Mouse (Mus musculus): ENCODE measurements around the gene Myl7.
"Not testable (repeated sequence)": the region's sequence is repeated elsewhere in the genome, so short reads cannot be mapped to it uniquely, and the experiment has no call there.

Gene Myl7

DNA sequence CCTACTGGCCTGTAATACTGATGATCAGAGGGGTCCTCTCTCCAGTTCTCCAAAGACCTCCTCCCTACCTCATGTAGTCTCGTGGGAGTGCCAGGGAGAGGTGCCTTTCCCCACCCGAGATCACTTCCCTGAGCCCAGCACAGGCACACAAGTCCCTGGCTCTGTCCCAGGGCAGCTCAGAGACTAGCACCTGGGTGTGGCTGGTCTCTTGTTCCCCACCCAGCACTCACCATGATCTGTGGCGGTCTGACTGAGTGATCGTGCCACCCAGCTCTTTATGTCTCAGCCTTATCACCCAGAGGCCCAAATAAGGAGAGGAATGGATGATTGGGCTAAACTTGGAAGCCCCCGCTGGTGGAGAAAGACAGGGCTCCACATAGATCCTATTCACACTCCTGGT is at the start of gene Myl7:
Gene Myl7, minus strand, starts transcription at position 252 of the 400 bp plus-strand sequence.
- no peak for DNase-seq

DNA sequence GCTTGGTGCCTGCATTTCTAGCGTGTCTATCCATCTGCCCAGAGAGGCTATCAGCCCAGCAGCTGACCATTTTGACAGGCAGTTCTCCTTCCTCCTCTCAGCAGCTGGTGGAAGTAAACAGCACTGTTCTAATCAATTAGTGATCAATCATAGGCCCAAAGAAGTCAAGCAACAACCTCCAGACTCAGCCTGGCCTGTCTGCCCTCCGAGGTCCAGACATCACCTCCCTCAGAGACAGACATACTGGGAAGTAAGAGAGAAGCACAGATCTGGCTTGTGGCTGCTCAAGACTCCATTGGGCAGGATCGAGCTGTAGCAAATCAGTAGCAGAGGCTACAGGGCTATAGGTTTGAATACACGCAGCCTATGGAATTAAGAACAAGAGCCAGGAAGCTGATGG is 49.2 kb upstream of the Myl7 start:
- DNase-seq, result no peak

DNA sequence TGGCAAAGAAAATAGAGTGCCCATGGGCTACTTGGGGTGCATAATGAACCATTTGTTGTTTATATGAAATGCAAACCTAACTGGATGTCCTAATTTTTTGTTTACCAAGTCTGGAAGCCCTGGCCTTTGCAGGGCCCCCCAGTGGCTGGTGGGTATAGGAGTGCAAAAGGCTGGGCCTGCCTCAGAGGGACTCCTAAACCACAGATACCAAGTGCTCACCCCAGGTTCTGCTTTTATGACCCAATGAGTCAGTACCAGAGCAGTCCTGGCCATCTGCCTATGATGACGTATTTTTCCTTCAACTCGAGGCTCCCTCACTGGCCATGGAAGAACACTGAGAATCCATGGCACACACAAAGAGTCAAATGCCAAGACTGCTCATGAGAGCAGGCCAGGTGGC is 46.5 kb upstream of the Myl7 start:
- DNase-seq, result no peak

DNA sequence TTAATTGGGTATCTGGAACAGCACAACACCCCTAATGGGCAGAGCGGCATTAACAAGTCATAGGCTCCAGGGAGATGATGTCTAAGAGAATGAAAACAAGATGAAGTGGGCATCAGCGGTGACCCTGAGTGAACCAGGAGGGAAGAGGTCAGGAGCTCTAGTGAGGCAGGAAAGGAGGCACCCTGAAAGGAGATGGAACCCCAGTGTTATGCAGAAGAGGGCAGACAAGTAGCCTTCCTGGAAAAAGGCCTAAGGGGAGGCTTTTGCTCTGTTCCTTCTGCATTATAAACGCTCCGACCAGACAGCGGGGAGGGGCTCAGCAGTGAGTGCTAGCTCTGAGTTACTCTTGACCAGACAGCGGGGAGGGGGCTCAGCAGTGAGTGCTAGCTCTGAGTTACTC is 44.4 kb upstream of the Myl7 start:
- no peak for DNase-seq

DNA sequence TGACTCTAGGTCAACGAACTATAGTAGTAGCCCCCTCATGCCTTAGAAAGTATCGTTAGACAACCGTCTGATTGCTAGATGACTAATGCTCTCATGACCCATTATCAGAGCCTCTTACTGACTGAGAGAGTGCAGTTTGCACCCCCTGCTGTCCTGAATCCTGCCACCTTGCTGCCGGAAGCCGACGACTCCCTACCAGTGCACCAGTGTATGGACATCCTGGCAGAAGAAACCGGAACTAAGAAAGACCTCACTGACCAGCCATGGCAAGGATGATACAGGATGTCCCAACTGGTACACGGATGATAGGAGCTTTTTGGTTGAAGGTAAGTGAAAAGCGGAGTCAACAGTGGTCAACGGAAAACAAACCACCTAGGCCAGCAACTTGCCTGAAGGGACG is 35.9 kb upstream of the Myl7 start:
- not testable (repeated sequence) for DNase-seq

DNA sequence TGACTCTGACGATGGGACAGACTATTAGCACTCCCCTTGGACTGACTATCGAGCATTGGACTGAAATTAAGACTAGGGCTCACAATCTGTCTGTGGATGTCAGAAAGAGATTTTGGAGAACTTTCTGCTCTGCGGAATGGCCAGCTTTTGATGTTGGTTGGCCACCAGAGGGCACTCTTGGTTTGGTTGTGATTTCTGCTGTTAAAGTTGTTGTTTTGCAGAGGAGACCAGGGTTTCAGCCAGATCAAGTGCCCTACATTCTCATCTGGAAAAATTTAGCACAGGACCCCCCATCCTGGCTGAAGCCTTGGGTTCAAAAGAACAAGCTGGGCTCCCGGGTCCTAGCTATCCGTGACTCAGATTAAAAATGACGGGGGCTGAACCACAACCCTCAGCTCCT is 33.4 kb upstream of the Myl7 start:
- peak in 1 of 2 experiments; percentile 65 for DNase-seq

DNA sequence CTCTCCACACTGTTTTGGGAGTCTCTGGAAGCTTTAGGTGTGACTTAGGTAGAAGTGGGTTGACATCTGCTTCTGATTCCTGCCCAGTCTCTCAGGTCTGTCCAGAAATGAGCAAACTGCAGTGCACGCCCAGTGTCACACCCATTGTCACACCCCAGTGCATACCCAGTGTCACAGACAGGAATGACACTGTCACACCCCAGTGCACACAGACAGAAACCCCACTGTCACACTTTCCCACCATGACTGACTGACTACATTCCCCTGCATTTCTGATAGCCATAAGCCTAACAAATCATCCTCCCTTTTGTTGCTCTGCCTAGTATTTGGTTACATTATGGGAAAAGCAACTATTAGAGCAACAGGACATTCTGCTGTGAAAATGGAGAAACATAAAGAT is 32.0 kb upstream of the Myl7 start:
- no peak for DNase-seq

DNA sequence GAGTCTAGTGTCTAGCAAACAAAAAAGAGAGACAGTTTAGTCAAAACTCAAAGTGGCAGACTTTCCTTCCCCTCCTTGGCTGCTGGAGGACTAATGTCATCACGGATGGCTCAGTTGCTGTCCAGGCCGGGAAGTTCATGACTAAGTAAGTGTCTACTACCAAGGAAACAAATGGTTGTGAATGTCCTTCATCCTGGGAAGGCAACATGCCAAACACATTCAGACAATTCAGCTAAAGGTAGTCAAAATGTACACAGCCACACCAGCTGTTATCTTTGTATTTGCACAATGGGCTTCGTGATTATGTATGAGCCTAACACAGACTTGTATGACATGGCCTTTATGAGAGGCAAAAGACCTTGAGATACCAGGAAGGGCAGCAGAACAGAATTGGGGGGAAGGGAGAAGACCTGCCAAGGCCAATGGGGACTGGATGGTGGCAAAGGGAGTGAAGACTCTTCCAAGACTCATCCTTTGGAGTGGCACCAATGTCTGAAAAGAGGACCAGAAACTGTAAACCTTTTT is 28.2 kb upstream of the Myl7 start:
- no peak for DNase-seq

DNA sequence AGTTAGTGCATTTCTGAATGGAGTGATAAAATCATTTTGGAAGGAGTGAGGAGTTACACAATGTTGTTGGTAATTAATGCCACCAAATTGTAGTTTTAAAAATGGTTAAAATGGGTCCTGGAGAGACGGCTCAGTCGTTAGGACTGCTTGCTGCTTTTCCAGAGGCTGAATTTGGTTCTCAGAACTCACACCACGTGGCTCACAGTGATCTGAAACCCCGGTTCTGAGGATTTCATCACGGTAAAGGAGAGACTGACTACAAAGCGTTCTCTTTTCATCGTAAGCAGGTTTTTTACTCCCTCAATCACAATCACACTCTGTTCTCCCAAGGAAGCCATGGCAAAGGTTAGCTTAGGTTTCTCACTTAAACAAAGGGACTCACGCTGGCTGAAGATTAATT is 26.1 kb upstream of the Myl7 start:
- no peak for DNase-seq

DNA sequence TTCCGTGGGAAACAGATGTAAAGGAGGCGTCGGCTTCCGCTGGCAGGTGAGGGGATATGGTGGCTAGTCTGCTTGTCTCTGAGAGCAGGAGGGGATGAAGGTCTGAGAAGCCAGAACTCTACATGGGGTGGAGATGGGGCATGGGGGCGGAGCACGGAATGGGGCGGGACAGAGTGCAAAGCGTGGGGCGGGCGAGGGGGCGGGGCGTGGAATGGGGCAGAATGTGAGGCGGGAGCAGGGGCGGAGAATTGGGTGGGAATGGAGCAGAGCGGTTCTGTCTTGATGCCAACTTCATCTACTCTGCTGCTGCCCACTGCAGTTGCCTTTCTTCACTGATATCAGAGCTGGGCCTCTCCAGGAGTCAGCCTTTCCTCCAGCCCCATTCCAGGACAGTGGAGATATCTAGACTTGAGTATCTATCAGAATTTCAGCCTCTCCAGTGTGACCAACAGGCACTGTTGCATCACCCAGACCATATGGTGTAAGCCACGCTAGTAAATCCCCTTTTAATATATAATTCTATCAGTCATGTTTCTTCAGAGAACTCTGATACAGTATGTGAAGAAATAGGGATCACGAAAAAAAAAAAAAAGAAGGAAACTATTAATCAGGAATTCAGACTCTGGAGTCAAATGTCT is 21.9 kb upstream of the Myl7 start:
- peak in 1 of 2 experiments; percentile 44 for DNase-seq

DNA sequence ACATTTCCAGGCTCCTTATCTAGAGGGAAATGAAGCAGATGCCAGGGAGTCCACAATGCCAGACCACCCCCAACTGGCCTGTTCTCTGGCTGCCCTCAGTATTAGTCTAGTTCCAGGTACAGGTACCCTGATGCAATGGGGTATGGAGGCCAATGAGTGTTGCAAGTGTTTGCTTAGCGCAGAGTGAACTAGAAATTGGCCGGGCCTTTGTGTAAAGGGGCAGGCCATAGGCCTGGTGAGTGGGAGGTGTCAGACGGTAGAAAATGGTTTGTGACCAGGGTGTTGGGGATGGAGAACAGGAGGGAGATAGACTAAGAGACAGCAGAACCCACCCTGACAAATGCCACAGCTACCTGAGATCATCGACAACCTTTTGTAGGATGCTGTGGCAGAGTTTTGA is 21.0 kb upstream of the Myl7 start:
- DNase-seq, result no peak

DNA sequence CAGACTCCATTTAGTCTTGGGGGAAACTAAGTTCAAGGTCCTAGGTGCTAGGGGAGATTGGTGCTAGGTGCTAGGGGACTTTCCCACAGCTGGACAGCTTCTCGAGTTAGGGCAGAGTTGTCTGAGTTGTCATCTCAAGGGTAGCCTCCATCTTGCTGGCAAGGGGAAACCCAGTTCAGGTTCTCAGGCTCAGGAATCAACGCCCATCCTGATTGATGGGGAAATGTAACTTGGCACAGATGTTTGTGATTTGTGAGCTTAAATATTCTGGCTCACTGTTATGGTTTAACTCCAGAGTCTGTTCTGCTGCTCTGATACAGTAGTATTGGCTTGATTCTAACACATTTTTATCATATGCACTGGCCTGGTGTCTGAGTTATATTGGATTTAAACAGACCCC is 19.5 kb upstream of the Myl7 start:
- no peak for DNase-seq

DNA sequence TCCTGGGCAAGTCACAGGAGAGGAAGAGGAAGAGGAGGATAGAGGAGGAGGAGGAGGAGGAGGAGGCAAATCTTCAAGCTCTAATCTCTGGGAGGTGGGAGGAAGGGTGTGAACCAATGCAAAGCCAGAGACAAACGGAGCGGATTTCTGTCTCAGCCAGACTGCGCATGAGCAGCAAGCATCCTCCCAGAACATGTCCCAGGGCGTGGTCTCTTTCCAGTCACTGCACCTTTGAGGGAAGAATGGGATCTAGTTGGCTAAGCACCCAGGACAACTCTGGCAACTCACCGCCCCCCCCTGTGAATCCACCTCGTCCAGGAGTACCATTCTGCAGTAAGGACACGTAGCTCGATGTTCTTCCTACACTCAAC is 17.6 kb upstream of the Myl7 start:
- no peak for DNase-seq

DNA sequence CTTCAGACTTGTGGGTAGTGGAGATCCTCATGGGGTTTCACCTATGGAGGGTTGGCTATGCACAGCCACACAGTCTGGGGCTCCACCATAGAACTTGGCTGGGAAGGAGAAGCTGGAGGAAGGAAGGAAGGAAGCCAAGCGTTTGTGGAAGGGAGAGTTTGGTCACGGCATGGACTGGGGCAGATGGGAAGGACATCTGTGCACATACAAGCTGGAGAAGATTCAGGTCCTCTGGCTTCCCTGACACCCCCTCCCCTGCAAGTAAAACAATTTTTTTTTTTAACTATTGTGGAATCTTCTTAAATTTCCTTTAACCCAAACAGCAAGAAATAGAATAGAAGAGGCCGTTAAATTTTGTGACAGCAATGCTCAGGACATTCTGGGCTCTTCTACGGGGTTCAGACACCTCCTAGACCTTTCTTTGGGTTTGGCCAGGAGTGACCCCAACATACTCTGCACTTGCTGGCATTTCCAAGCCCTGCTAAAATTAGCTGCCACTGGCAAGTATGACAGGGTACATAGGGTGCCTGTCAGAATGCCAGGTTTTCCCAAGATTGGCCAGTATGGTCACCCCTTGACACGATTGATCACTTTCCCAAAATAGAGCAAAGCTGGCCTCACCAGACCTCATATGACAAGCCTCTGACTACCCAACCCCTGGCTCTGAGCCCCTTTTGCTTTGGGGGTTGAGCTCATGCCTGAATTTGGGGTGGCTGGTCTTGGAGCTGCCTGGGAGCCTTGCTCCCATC is 17.0 kb upstream of the Myl7 start:
- no peak for DNase-seq

DNA sequence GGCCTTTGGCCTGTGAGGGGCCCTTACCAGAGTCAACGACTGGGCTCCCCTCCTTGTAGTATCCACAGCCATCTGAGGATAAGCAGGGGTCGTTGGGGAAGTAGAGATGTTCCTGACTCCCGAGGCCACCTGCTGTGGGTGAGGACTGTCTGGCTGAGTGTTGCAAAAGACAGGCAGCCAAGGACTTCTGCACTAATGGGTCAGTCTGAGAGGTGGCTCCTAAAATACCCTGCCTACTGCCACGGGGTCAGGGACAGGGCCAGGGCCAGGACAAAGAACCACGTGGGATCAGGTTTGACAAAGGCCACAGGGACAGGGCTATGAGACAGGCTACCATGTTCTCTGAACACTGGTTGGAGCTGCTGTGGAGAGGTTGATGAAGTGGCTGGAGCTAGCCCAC is 16.4 kb upstream of the Myl7 start:
- DNase-seq, result no peak

DNA sequence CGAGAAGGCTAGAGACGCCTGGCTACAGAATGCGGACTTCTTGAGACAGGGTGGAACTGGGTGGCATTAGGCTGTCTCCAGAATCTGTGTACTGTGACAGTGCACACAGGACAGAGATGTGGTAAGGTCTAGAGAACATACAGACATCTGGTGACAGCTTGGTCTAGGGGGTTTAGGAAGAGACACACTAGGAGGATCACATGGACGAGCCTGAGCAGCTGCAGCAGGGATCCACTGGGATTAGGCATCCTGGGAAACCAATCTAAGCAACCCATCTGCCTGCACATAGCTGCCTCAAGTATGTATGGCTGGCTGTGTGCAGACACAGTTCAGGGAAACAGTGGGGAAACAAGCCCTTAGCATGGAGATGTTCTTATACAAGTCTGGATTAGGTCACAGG is 15.4 kb upstream of the Myl7 start:
- no peak for DNase-seq

DNA sequence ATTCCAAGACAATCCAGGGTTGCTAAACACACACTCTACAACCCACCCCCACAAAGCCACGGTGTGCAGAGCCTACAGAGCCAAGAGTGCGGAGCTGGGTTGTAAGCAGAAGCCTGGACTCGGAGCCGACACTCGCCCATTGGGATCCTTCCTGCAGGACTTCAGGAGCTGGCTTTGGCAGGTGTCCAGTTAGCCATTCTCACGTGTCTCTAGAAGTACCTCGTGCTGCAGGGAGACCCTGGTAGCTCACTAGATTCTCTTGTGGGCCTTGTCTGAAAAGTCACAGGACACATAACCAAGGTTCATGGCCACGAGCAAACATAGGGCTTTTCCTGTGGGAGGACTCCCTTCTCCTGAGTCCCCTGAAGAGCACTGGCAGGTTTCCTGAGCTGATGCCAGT is 14.7 kb upstream of the Myl7 start:
- DNase-seq, result peak in 1 of 2 experiments; percentile 20

DNA sequence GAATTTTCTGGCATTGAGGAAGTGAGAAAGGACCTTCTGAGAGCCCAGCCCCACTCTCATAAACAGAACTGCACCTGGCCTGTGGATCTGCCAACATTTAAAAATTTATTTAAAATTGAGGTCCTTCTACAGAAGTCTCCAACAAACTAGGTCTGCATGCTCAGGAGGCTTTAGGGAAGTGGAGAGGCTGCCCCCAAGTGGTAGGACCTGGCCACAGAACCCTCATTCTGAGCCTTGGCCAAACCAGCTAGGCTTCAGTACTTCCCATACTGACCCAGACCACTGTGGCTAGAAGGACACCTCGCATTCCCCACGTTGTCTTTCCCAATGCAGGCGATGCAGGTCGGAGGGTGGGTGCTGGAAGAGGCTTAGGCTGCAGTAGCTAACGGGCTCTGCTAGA is 14.1 kb upstream of the Myl7 start:
- DNase-seq, result peak; percentile 38 to 79

DNA sequence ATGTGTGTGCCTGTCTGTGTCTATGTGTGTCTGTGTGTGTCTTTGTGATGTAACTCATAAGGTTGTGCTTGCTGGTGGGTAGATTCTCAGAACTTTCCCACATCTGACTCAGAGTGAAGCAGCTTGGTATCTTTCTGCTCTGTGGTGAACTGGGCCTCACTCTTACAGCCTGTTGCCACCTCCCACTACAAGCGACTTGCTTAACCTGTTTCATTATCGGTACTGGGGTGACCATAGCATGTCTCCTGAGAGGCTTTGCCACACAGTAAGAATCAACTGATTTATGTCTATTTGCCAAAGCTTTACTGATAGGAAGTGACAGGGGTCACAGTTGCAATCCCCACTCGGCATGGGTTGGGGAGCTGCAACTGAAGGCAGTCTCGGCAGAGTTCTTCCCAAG is 10.1 kb upstream of the Myl7 start:
- DNase-seq, result no peak

DNA sequence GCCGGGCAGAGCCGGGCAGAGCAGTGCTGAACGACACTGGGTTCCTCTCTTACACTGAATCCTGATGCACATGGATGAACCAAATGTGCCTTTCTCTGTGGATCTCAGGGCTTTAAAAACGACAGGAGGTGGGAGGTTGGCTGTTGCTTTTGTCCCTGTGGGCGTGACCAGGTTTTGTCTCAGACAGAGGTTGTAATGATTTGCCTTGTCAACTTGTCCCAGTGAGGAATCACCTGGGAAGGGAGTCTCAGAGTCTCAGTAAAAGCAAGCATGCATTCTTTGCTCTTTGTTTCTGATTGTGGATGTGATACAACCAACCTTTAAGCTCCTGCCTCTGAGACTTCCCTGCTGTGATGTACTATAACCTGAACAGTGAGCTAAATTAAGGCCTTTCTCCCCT is 8.5 kb upstream of the Myl7 start:
- no peak for DNase-seq

DNA sequence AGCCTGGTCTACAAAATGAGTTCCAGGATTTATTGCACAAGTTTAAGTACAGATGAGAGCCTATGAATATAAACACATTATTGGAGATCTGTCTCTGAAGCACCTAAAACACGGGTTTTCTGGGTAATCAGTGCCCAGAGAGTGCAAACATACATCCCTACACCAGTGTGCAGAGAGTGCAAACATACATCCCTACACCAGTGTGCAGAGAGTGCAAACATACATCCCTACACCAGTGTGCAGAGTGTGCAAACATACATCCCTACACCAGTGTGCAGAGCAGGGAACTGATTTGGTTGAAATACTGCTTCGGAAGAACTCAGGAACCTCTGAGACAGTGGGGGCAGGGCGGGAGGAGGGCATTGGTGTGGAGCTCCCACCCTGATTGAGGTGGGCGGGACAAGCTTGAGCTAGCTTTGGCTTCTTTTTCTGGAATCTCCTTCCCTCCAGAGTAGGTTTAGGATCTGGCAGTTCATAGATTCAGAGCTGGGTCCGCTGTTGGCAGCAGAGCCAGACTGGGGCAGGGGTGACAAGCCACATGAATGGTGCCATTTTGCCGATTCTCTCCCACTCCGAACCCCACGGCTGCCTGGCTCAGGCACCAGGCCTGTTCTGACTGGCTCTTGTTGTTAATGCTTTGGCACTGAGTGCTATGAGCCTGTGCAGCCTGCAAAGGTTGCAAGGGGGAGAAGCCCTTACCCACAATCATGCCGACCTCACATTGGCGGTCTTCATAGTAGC is 7.4 kb upstream of the Myl7 start:
- no peak for DNase-seq

DNA sequence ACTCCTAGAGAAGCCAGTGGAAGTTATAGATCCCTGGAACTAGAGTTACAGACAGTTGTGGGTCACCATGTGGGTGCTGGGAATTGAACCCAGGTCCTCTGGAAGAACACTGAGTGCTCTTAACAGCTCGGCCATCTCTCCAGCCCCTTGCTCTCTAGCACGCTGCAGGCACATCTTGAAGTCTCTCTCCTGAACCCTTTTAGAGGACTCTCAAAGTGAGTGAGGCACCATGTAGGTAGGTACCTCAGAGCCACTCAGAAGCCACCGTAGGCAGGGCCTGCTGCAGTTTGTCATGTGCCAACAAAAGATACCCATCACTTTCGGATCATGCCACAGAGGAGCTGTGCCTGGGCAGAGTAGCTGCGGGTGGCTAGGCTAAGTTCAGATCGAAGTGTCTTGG is 6.3 kb upstream of the Myl7 start:
- no peak for DNase-seq

DNA sequence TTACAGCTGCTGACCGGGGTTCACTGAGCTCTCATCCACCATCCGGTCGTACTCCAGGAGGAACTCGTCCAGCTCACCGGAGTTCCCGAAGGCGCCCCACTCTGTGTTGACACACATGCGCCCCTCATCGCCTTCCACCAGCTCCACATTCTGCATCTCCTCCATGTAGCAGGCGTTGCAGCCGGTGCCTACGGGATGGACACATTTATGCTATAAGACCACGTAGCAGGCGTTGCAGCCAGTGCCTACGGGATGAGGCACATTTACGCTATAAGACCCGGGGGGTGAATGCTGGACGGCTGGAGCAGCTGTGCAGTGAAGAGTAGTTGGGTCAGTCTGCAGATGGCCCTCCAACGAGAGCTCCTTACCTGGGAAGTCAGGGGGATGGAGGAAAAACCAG is 5.8 kb upstream of the Myl7 start:
- DNase-seq, result no peak

DNA sequence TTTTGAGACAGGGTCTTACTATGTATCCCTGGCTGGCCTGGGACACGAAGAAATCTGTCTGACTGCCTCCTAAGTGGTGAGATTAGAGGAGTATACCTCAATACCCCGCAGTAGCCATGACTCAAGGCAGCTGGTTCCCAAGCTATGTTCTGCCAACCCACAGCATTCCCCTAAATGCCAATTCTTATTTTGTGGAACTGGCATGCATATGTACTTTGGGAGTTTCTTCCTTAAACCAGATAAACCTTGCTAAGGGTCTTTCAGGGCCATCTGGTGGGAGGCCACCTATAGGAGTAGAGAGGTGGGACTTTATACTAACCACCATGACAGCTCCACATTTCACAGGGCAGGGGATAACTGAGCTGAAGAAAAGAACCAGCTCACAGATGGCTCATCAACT is 5.3 kb upstream of the Myl7 start:
- no peak for DNase-seq
